ENCODE assay signal across 9 mouse cellular contexts in genomic region chr17:93141125-93141524, GRCm38 (mm10). TPM values are rescaled to one million over a fixed set of nuclear protein-coding genes. Genes with fewer than 3 reads are reported as not detected.
DNase-seq lines count a peak whose midpoint lies in the region; ATAC-seq lines count a peak whose summit lies in the region.
"Had no signal": no experiment of that assay in that cellular context is flagged by ENCODE, and none has a peak within 500 bp of the region (broad histone marks: within the 10 kb centered on the region; RNA-seq: fewer than 3 reads in every experiment).

No protein-coding gene starts in this region.

- H3K27ac ChIP-seq in embryonic facial prominence, embryonic 10.5 days (replicated peaks), result no peak overlapping the region
- H3K27ac ChIP-seq in midbrain, embryonic 13.5 days, result no peak overlapping the region
- H3K27ac ChIP-seq: heart, embryonic 15.5 days had no signal

- intact Hi-C loops in heart, postnatal 36 days (cut with DNase I), result no loop called here

- H3K36me3 ChIP-seq in embryonic facial prominence, embryonic 10.5 days (replicated peaks), result no peaks in the 10 kb centered on the region
- no peaks in the 10 kb centered on the region for H3K36me3 ChIP-seq in midbrain, embryonic 13.5 days
- H3K36me3 ChIP-seq: heart, embryonic 15.5 days had no signal

- no peak overlapping the region for H3K4me2 ChIP-seq in midbrain, embryonic 13.5 days (replicated peaks)
- H3K4me2 ChIP-seq: heart, embryonic 15.5 days had no signal

- no peaks in the 10 kb centered on the region for H3K27me3 ChIP-seq in embryonic facial prominence, embryonic 10.5 days (replicated peaks; ENCODE audit: low read depth, poor library complexity, severe bottlenecking)
- no peaks in the 10 kb centered on the region for H3K27me3 ChIP-seq in midbrain, embryonic 13.5 days
- H3K27me3 ChIP-seq: heart, embryonic 15.5 days had no signal

- H3K4me1 ChIP-seq in embryonic facial prominence, embryonic 10.5 days, result no peaks in the 10 kb centered on the region
- no peaks in the 10 kb centered on the region for H3K4me1 ChIP-seq in midbrain, embryonic 13.5 days (replicated peaks)
- H3K4me1 ChIP-seq: heart, embryonic 15.5 days had no signal

- peak; percentile 45 for DNase-seq in heart, adult 11 months
- no peak for DNase-seq in heart, postnatal 36 days
- DNase-seq in adipocyte (ENCODE audit: low spot score), result peak; percentile 13
- DNase-seq in embryonic facial prominence, embryonic 10.5 days (ENCODE audit: low spot score), result peak; percentile 28
- peak; percentile 33 to 38 for DNase-seq in kidney, postnatal 4 days
- DNase-seq in thymus, postnatal 4 days, result no peak

- ATAC-seq in midbrain, embryonic 13.5 days, result peak; percentile 75
- no peak for ATAC-seq in erythroblast, adult 5-6 weeks (replicated peaks; ENCODE audit: low FRiP score, poor library complexity, severe bottlenecking)

- no peak overlapping the region for H3K4me3 ChIP-seq in embryonic facial prominence, embryonic 10.5 days
- H3K4me3 ChIP-seq in midbrain, embryonic 13.5 days (replicated peaks), result no peak overlapping the region
- H3K4me3 ChIP-seq: heart, embryonic 15.5 days had no signal

- 28% methylated on average over 3 of the region's 3 CpGs for WGBS in embryonic facial prominence, embryonic 10.5 days
- WGBS in midbrain, embryonic 13.5 days, result 13% methylated on average over 3 of the region's 3 CpGs

- no peaks in the 10 kb centered on the region for H3K9me3 ChIP-seq in embryonic facial prominence, embryonic 10.5 days
- H3K9me3 ChIP-seq in midbrain, embryonic 13.5 days, result no peaks in the 10 kb centered on the region
- H3K9me3 ChIP-seq: heart, embryonic 15.5 days had no signal

- H3K9ac ChIP-seq in midbrain, embryonic 13.5 days (replicated peaks), result no peak overlapping the region
- H3K9ac ChIP-seq: heart, embryonic 15.5 days had no signal

RNA-seq across cellular contexts. Expression of gene Adcyap1, which starts 57.7 kb away (rescaled TPM):
- total RNA-seq in heart, postnatal 36 days (2021), result not detected
- 1.5 and 2.1 TPM in 2 replicates for polyA plus RNA-seq in embryonic facial prominence, embryonic 10.5 days (2016; fragmentation: Nextera tagmentation; extraction: Ambion mirVana)
- polyA plus RNA-seq in midbrain, embryonic 13.5 days (2015; fragmentation: Nextera tagmentation; extraction: Ambion mirVana), result 18.8 and 20.3 TPM in 2 replicates
- total RNA-seq in erythroblast, adult 5-6 weeks (2015; ENCODE audit: low replicate concordance), result not detected in 2 replicates
- not detected in 2 replicates for total RNA-seq in erythroblast, adult 5-6 weeks (2017; ENCODE audit: low replicate concordance)

Comparison
In these comparisons a context has a peak if more than half of its experiments do, and no peak if none do; other contexts are left out.
1. DNase-seq: peak in heart, adult 11 months (single experiment), adipocyte (single experiment), embryonic facial prominence, embryonic 10.5 days (single experiment) and kidney, postnatal 4 days (2 of 2); none in heart, postnatal 36 days (0 of 2) and thymus, postnatal 4 days (single experiment).